Mouse (Mus musculus): Measurements from ENCODE around the gene Zfp938. TPM values are rescaled to one million over a fixed set of nuclear protein-coding genes. Genes with fewer than 3 reads are reported as not detected.

Zfp938 gene
- polyA plus RNA-seq (2014; fragmentation: Nextera tagmentation; extraction: Ambion mirVana): 9.9 and 11.5 TPM in 2 replicates

GRCm38 (mm10) chr10:82240742-82241400 lies at the start of gene Zfp938:
Gene Zfp938 (minus strand): TSS chr10:82241280.
- Histone ChIP-seq H3K9me3 (replicated peaks; ENCODE audit: control insufficient read depth, low read length) (0 out of 2 replicates have a peak, but pooled peaks cover 3% of the 10 kb centered on the region), H3K9ac (ENCODE audit: low read depth, low read length) (peak within 1 kb of the TSS; percentile 80), H3K4me1 (ENCODE audit: control insufficient read depth, insufficient read depth, low read length) (no peaks in the 10 kb centered on the region), H3K4me2 (peak within 1 kb of the TSS; percentile 69), H3K27me3 (ENCODE audit: control insufficient read depth, insufficient read depth, low read length) (no peaks in the 10 kb centered on the region), H3K36me3 (ENCODE audit: control insufficient read depth, insufficient read depth, low read length) (peaks cover 5% of the 10 kb centered on the region; the same call in 1 of the 2 replicates), H3K4me3 (ENCODE audit: low read depth, low read length) (peak within 1 kb of the TSS; percentile 65), H3K27ac (ENCODE audit: low read depth, low read length) (peak within 1 kb of the TSS; percentile 74)
- peak; percentile 96 for ATAC-seq (replicated peaks; ENCODE audit: insufficient number of reproducible peaks, low FRiP score, low TSS enrichment)
- 3% methylated on average over 27 of the region's 27 CpGs for WGBS (ENCODE audit: insufficient replicate concordance)

- 76% methylated on average over 2 of the region's 2 CpGs for WGBS (ENCODE audit: insufficient replicate concordance)
- Histone ChIP-seq H3K9me3 (replicated peaks; ENCODE audit: control insufficient read depth, low read length) (peaks cover 8% of the 10 kb centered on the region), H3K4me1 (ENCODE audit: control insufficient read depth, insufficient read depth, low read length) (no peaks in the 10 kb centered on the region), H3K4me3 (ENCODE audit: low read depth, low read length) (no peak overlapping the region), H3K27ac (ENCODE audit: low read depth, low read length) (no peak overlapping the region), H3K27me3 (ENCODE audit: control insufficient read depth, insufficient read depth, low read length) (no peaks in the 10 kb centered on the region), H3K9ac (ENCODE audit: low read depth, low read length) (no peak overlapping the region), H3K4me2 (no peak overlapping the region), H3K36me3 (ENCODE audit: control insufficient read depth, insufficient read depth, low read length) (no peaks in the 10 kb centered on the region)
- no peak for ATAC-seq (replicated peaks; ENCODE audit: insufficient number of reproducible peaks, low FRiP score, low TSS enrichment)
Observed at GRCm38 (mm10) chr10:82257331-82257730, 16.3 kb upstream of the Zfp938 start.

DNA sequence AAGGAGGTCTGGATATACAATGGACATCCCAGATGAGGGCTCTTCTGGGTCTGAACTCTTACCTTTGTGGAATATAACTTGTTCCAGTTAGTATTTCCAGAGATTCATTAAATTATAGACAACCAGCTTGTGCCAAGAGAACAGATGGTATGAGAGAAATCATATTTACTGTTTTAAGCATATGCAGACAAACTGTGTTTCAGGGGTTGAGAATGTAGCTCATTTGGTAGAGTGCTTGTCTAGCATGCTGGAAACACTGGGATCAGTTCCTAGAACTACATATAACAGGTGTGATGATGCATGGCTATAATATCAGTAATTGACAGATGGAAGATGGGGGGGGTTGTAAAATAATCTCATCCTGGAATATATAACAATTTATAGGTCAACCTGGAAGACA lies 3.9 kb upstream of the Zfp938 start:
- Histone ChIP-seq H3K4me1 (ENCODE audit: control insufficient read depth, insufficient read depth, low read length) (no peaks in the 10 kb centered on the region), H3K4me3 (ENCODE audit: low read depth, low read length) (no peak overlapping the region), H3K9ac (ENCODE audit: low read depth, low read length) (no peak overlapping the region), H3K9me3 (replicated peaks; ENCODE audit: control insufficient read depth, low read length) (no peaks in the 10 kb centered on the region), H3K4me2 (no peak overlapping the region), H3K27ac (ENCODE audit: low read depth, low read length) (no peak overlapping the region), H3K36me3 (ENCODE audit: control insufficient read depth, insufficient read depth, low read length) (no peaks in the 10 kb centered on the region), H3K27me3 (ENCODE audit: control insufficient read depth, insufficient read depth, low read length) (no peaks in the 10 kb centered on the region)
- ATAC-seq (replicated peaks; ENCODE audit: insufficient number of reproducible peaks, low FRiP score, low TSS enrichment): no peak

- no peak overlapping the region; the same call in 1 of the 2 replicates for H3K9ac ChIP-seq (ENCODE audit: low read depth, low read length)
- H3K4me2 ChIP-seq: peak overlapping the region; percentile 69
- no peak overlapping the region for H3K27ac ChIP-seq (ENCODE audit: low read depth, low read length)
- H3K36me3 ChIP-seq (ENCODE audit: control insufficient read depth, insufficient read depth, low read length): peaks cover 3% of the 10 kb centered on the region; the same call in 1 of the 2 replicates
- peak overlapping the region; percentile 65 for H3K4me3 ChIP-seq (ENCODE audit: low read depth, low read length)
- no peaks in the 10 kb centered on the region for H3K27me3 ChIP-seq (ENCODE audit: control insufficient read depth, insufficient read depth, low read length)
- 69% methylated on average over 5 of the region's 5 CpGs for WGBS (ENCODE audit: insufficient replicate concordance)
- H3K4me1 ChIP-seq (ENCODE audit: control insufficient read depth, insufficient read depth, low read length): no peaks in the 10 kb centered on the region
- peak; percentile 7; the same call in 1 of the 2 replicates for ATAC-seq (replicated peaks; ENCODE audit: insufficient number of reproducible peaks, low FRiP score, low TSS enrichment)
- 0 out of 2 replicates have a peak, but pooled peaks cover 3% of the 10 kb centered on the region for H3K9me3 ChIP-seq (replicated peaks; ENCODE audit: control insufficient read depth, low read length)
Observed at GRCm38 (mm10) chr10:82241401-82241788, 315 bp upstream of the Zfp938 start.

DNA sequence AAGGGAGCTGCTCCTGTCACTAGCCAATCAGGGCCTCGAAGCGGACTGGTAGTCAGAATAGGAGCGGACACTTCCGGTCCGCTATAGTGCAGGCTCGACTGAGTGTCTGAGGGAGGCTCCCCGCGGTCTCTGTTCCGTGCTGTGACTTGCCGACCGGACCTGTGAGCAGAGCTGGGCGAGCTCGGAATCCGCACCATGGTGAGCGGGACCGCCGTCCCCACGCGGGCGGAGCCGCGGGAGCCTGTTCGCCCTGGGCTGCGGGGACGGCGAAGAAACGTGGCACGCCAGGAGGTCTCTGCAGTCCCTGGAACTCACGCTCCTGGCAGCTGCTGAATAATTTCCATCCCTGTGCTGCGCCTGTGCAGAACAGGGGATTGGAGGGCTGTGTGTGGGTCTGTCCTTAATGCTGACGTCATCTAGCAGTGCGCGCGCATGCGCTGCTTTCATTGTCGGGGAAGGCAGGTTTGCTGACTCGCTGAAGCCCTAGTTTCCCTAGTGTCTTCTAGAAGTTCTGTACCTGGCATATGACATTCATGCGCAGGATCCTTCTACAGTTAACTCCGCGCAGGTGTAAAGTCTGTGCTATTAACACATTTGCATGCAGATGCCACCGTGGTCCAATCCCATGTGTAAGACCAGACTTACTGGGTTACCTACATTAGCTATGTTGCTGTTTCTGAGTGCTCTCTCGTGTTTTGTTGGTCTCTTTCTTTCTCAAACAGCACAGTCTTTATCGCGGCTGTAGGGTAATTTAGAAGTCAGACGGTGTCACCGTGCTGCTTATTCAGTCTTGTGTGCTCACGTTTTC lies 62.6 kb downstream of the Zfp938 start:
- WGBS (ENCODE audit: insufficient replicate concordance): 5% methylated on average over 47 of the region's 47 CpGs
- ATAC-seq (replicated peaks; ENCODE audit: insufficient number of reproducible peaks, low FRiP score, low TSS enrichment): peak; percentile 98
- H3K27ac ChIP-seq (ENCODE audit: low read depth, low read length): peak overlapping the region; percentile 94

More for the DNA sequence above, 62.6 kb downstream of the Zfp938 start:
- H3K27me3 ChIP-seq (ENCODE audit: control insufficient read depth, insufficient read depth, low read length): no peaks in the 10 kb centered on the region
- peak overlapping the region; percentile 65 for H3K4me3 ChIP-seq (ENCODE audit: low read depth, low read length)
- no peaks in the 10 kb centered on the region; the same call in 1 of the 2 replicates for H3K4me1 ChIP-seq (ENCODE audit: control insufficient read depth, insufficient read depth, low read length)
- peak overlapping the region; percentile 79 for H3K4me2 ChIP-seq
- H3K36me3 ChIP-seq (ENCODE audit: control insufficient read depth, insufficient read depth, low read length): no peaks in the 10 kb centered on the region; the same call in 1 of the 2 replicates
- H3K9ac ChIP-seq (ENCODE audit: low read depth, low read length): peak overlapping the region; percentile 77
- H3K9me3 ChIP-seq (replicated peaks; ENCODE audit: control insufficient read depth, low read length): peaks cover 2% of the 10 kb centered on the region

Other genes with a start within 250 kb of the Zfp938 start
- 10.6 and 11.4 TPM in 2 replicates for gene Zfp873, start 193.2 kb downstream of the Zfp938 start, polyA plus RNA-seq (2014; fragmentation: Nextera tagmentation; extraction: Ambion mirVana)
- gene BC024063, start 157.9 kb downstream of the Zfp938 start, polyA plus RNA-seq (2014; fragmentation: Nextera tagmentation; extraction: Ambion mirVana): 2.9 and 3.2 TPM in 2 replicates
- 3.5 and 3.7 TPM in 2 replicates for gene AU041133, start 113.3 kb downstream of the Zfp938 start, polyA plus RNA-seq (2014; fragmentation: Nextera tagmentation; extraction: Ambion mirVana)
- gene 4932415D10Rik, start 75.3 kb upstream of the Zfp938 start, polyA plus RNA-seq (2014; fragmentation: Nextera tagmentation; extraction: Ambion mirVana): not detected in 2 replicates
- gene Gm4924, start 113.0 kb upstream of the Zfp938 start, polyA plus RNA-seq (2014; fragmentation: Nextera tagmentation; extraction: Ambion mirVana): 5.4 and 6.1 TPM in 2 replicates